Mouse (Mus musculus) neural tube, embryonic 15.5 days (tissue): ENCODE data around the gene Hoxa10. TPM values are rescaled to one million over a fixed set of nuclear protein-coding genes. Genes with fewer than 3 reads are reported as not detected.
A peak's percentile ranks its signal among the peaks of the same experiment; 100 is the strongest.

Experiments
- ATAC-seq: fragments of 200-750 bp; cut with Nextera tagmentation; 2 replicates; pipeline ENCODE4 v1.8.0; 2017; ENCODE audit warnings: mild to moderate bottlenecking, moderate TSS enrichment, moderate library complexity; ENCODE audit not compliant: low FRiP score
- H3K27ac ChIP-seq: fragments of 300-500 bp; sonication (generic); replicated peaks from 2 replicates; pipeline ENCODE4 v1.5.1; 2015; ENCODE audit warnings: mild to moderate bottlenecking, inconsistent platforms
- H3K27me3 ChIP-seq: fragments of 300-500 bp; sonication (generic); replicated peaks from 2 replicates; pipeline ENCODE4 v1.6.1; 2015; ENCODE audit warnings: inconsistent platforms
- H3K36me3 ChIP-seq: fragments of 300-500 bp; sonication (generic); 2 replicates; pipeline ENCODE4 v1.6.1; 2015; ENCODE audit warnings: inconsistent platforms
- H3K4me1 ChIP-seq: fragments of 300-500 bp; sonication (generic); 2 replicates; pipeline ENCODE4 v1.6.1; 2015; ENCODE audit warnings: inconsistent platforms
- H3K4me2 ChIP-seq: fragments of 300-500 bp; sonication (generic); 2 replicates; pipeline ENCODE4 v1.6.1; 2015; ENCODE audit warnings: inconsistent platforms, mild to moderate bottlenecking, moderate library complexity
- H3K4me3 ChIP-seq: fragments of 300-500 bp; sonication (generic); replicated peaks from 2 replicates; pipeline ENCODE4 v1.5.1; 2015; ENCODE audit warnings: mild to moderate bottlenecking, inconsistent platforms
- H3K9ac ChIP-seq: fragments of 300-500 bp; sonication (generic); replicated peaks from 2 replicates; pipeline ENCODE4 v1.6.1; 2015; ENCODE audit warnings: mild to moderate bottlenecking, inconsistent platforms
- H3K9me3 ChIP-seq: fragments of 300-500 bp; sonication (generic); replicated peaks from 2 replicates; pipeline ENCODE4 v1.6.1; 2016; ENCODE audit warnings: inconsistent platforms
- WGBS: fragments of 180-500 bp; shearing (Covaris S2); methylation state at CpG from one replicate; pipeline ENCODE4 v1.1.7; 2015; ENCODE audit warnings: mixed read lengths; 5-methylcytosine and 5-hydroxymethylcytosine counted together
- polyA plus RNA-seq: library from polyadenylated mRNA; unstranded; fragments of >200 nt; fragmentation: Nextera tagmentation; extraction: Ambion mirVana; gene quantifications from 2 replicates; pipeline ENCODE4 v1.2.1, GENCODE M21; 2015

Hoxa10 gene
- polyA plus RNA-seq, 1 experiment from 2014 or later = 48.9 TPM

DNA sequence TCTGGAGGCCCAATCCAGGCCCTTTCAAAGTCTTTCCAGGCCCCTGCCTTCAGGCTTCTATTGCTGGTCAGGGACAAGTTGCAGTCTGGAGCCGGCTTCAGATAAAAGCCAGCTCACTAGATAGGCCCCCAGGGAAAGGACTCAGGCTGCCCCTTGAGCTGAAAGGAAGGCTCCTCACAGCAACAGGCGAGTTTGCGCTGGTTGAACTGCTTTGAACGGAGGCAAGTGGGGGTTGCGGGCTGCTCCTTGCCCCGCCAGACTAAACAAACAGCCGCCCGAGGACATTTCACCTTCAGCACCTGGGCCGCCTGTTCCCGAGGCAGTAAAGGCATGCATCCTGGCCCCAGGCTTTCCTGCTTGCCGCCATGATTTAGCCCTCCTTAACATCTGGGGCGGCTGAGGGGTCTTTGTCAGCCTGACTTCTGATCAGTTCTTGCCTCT, 3.0 kb upstream of the Hoxa10 start:
- no peaks in the 10 kb centered on the region for H3K36me3 ChIP-seq
- peak overlapping the region; percentile 40 for H3K4me3 ChIP-seq
- peak overlapping the region; percentile 50 for H3K4me2 ChIP-seq
- 9% methylated on average over 12 of the region's 12 CpGs for WGBS
- H3K27ac ChIP-seq = no peak overlapping the region; the same call in 1 of the 2 replicates
- peaks cover 61% of the 10 kb centered on the region for H3K27me3 ChIP-seq
- H3K9ac ChIP-seq = no peak overlapping the region
- no peaks in the 10 kb centered on the region for H3K9me3 ChIP-seq
- ATAC-seq = no peak
- 0 out of 2 replicates have a peak, but pooled peaks cover 13% of the 10 kb centered on the region for H3K4me1 ChIP-seq

GRCm38 (mm10) chr6:52242801-52243332, 2.2 kb upstream of the Hoxa10 start:
- no peak overlapping the region for H3K9ac ChIP-seq
- peak overlapping the region; percentile 50 for H3K4me2 ChIP-seq
- H3K36me3 ChIP-seq = no peaks in the 10 kb centered on the region
- no peak for ATAC-seq
- no peaks in the 10 kb centered on the region for H3K9me3 ChIP-seq
- H3K4me3 ChIP-seq = peak overlapping the region; percentile 40; the same call in 1 of the 2 replicates
- peaks cover 56% of the 10 kb centered on the region for H3K27me3 ChIP-seq
- H3K4me1 ChIP-seq = 0 out of 2 replicates have a peak, but pooled peaks cover 13% of the 10 kb centered on the region
- H3K27ac ChIP-seq = no peak overlapping the region
- WGBS = 11% methylated on average over 4 of the region's 4 CpGs

DNA sequence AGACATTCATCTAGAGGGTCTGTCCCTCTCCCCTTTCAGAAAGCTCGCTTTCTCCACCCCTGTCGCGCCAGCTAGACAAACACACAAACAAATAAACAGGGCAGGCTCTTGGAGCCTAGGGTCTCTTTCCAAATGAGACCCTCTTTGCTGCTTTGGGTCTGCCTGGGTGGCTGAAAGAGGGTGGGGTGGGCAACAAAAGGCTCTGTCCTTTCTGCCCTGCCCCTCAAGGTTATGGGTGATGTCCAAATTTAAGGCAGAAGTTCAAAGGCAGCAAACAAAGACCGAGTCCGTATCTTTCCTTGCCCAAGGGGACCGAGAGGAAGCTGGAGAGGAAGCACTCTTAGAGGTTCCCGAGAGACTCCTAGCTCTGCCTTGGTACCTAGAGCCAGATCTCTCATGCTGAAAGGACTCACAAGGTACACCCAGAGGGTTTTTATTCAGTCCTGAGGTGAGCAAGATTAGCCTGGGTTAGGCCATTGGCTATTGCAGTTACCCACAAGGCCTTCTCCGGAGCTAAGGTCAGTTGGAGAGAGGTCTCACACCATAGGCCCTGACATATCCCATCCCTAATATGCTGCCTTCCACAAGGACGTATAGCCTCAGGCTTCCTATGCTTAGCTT, 457 bp upstream of the Hoxa10 start:
- Histone ChIP-seq H3K4me3 (peak overlapping the region; percentile 57; the same call in 1 of the 2 replicates), H3K36me3 (no peaks in the 10 kb centered on the region), H3K27me3 (peaks cover 59% of the 10 kb centered on the region), H3K9me3 (no peaks in the 10 kb centered on the region), H3K4me2 (peak overlapping the region; percentile 57), H3K27ac (peak overlapping the region; percentile 91), H3K4me1 (peaks cover 23% of the 10 kb centered on the region), H3K9ac (no peak overlapping the region)
- ATAC-seq = peak; percentile 14; the same call in 1 of the 2 replicates
- WGBS = 11% methylated on average over 9 of the region's 9 CpGs

GRCm38 (mm10) chr6:52239625-52240388, 847 bp downstream of the Hoxa10 start:
- peak overlapping the region; percentile 57 for H3K4me3 ChIP-seq
- ATAC-seq = no peak

GRCm38 (mm10) chr6:52238976-52239375, 1.7 kb downstream of the Hoxa10 start:
- WGBS = 4% methylated on average over 7 of the region's 7 CpGs
- H3K9ac ChIP-seq = no peak overlapping the region
- peak overlapping the region; percentile 57 for H3K4me2 ChIP-seq
- H3K4me3 ChIP-seq = peak overlapping the region; percentile 57
- H3K9me3 ChIP-seq = no peaks in the 10 kb centered on the region
- H3K4me1 ChIP-seq = peaks cover 30% of the 10 kb centered on the region
- no peaks in the 10 kb centered on the region for H3K36me3 ChIP-seq
- no peak overlapping the region for H3K27ac ChIP-seq
- H3K27me3 ChIP-seq = peaks cover 45% of the 10 kb centered on the region
- no peak for ATAC-seq

More at GRCm38 (mm10) chr6:52239625-52240388, 847 bp downstream of the Hoxa10 start:
- peak overlapping the region; percentile 65 for H3K9ac ChIP-seq
- no peaks in the 10 kb centered on the region for H3K9me3 ChIP-seq
- H3K27ac ChIP-seq = peak overlapping the region; percentile 91
- H3K36me3 ChIP-seq = no peaks in the 10 kb centered on the region
- H3K4me2 ChIP-seq = peak overlapping the region; percentile 57
- peaks cover 26% of the 10 kb centered on the region for H3K4me1 ChIP-seq
- H3K27me3 ChIP-seq = peaks cover 46% of the 10 kb centered on the region
- 2% methylated on average over 30 of the region's 30 CpGs for WGBS

DNA sequence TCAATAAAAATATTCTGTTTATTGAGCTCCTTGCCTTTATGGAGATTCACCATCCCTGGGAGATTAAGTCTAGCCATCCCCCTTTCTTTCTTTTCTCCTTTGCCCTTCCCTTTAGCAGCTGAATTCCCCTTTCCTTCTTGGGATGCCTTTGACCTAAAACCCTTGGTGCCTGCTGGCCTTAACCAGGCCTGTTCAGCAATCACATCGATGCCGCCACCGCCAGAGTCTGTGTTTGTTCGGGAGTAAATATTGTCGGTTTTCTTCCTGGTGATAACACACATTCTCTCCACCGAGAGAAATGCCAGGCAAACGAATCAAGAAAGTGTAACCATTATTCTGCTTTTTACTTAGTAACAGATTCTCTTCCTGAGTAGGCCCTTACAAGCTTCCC, 2.5 kb downstream of the Hoxa10 start:
- 4% methylated on average over 7 of the region's 7 CpGs for WGBS
- Histone ChIP-seq H3K9me3 (no peaks in the 10 kb centered on the region), H3K4me2 (peak overlapping the region; percentile 57), H3K4me1 (peaks cover 35% of the 10 kb centered on the region), H3K9ac (peak overlapping the region; percentile 31), H3K36me3 (no peaks in the 10 kb centered on the region), H3K27ac (peak overlapping the region; percentile 69), H3K4me3 (peak overlapping the region; percentile 57), H3K27me3 (peaks cover 37% of the 10 kb centered on the region)
- ATAC-seq = no peak

- WGBS = 15% methylated on average over 10 of the region's 10 CpGs
- peak overlapping the region; percentile 57 for H3K4me2 ChIP-seq
- H3K9ac ChIP-seq = peak overlapping the region; percentile 31
- peak overlapping the region; percentile 57 for H3K4me3 ChIP-seq
- peak overlapping the region; percentile 69 for H3K27ac ChIP-seq
- ATAC-seq = no peak
- H3K36me3 ChIP-seq = no peaks in the 10 kb centered on the region
- peaks cover 31% of the 10 kb centered on the region for H3K27me3 ChIP-seq
- H3K9me3 ChIP-seq = no peaks in the 10 kb centered on the region
- peaks cover 35% of the 10 kb centered on the region for H3K4me1 ChIP-seq
These were observed 3.1 kb downstream of the Hoxa10 start for GRCm38 (mm10) chr6:52237346-52238154.

DNA sequence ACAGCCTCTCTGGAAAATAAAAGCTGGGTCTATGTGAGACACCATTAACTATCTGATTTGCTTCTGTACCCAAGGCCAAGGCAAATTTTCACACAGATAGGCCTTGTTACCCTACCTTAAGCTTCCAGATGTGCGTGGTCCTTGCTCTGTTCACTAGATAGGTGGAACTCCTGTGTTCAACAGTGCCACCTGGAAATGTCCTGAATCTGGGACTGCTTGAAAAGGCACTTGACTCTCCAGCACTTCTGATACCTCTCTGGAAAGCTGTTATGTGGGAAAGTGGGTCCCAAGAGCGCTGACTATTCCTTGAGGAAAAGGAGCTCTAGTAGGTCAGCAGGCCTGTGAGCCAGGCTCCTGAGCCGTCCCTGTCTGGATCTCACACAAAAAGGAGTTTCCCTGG, 3.8 kb downstream of the Hoxa10 start:
- WGBS = 27% methylated on average over 3 of the region's 3 CpGs

DNA sequence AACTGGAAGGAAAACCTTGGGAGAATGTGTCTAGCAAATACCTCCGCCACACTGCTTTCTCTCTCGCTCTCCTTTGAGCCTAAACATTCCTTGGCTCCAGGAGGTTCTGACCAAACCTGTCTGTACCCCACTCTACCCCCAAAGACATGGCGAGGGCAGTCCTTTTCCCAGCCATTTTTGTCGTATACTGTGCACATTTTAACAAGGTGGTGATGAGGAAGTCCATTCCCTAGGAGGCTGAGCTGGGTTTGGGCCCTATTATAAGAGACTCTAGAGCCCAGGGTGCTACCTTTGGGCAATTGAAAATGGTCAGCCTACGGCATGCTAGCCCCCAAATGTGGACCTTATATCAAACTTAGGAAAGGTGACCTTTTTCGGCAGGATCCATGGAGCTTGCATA, 4.8 kb downstream of the Hoxa10 start:
- Histone ChIP-seq H3K4me1 (peaks cover 29% of the 10 kb centered on the region), H3K27ac (0 out of 2 replicates have a peak overlapping the region, but pooled peaks have one; percentile 45), H3K27me3 (peaks cover 18% of the 10 kb centered on the region), H3K9ac (0 out of 2 replicates have a peak overlapping the region, but pooled peaks have one; percentile 21), H3K4me3 (peak overlapping the region; percentile 57; the same call in 1 of the 2 replicates), H3K36me3 (no peaks in the 10 kb centered on the region), H3K9me3 (no peaks in the 10 kb centered on the region), H3K4me2 (peak overlapping the region; percentile 57)
- ATAC-seq = no peak
- WGBS = 30% methylated on average over 6 of the region's 6 CpGs

More for the DNA sequence above, 3.8 kb downstream of the Hoxa10 start:
- no peak for ATAC-seq
- Histone ChIP-seq H3K9me3 (no peaks in the 10 kb centered on the region), H3K27me3 (peaks cover 27% of the 10 kb centered on the region), H3K27ac (peak overlapping the region; percentile 45), H3K9ac (peak overlapping the region; percentile 31; the same call in 1 of the 2 replicates), H3K4me2 (peak overlapping the region; percentile 57), H3K4me3 (peak overlapping the region; percentile 57), H3K4me1 (peaks cover 35% of the 10 kb centered on the region), H3K36me3 (no peaks in the 10 kb centered on the region)

DNA sequence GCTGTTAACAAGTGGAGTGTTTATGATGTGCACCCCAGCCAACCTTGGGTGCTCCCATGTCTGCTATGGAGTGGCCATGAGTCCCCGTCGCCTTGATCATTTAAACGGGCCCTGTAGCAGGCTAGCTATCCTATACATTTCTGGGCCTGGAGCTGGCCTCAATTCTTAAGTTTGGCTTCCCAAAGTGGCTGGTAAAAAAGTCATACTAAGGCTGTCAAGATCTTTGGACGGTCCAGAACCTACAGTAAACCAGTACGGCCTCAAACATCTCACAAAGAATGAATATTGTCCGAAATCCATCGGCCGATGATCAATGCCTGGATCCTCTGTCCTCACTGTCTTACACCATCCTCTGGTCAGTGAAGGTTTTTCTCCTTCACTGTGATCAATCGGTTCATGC, 5.4 kb downstream of the Hoxa10 start:
- no peak for ATAC-seq
- 23% methylated on average over 9 of the region's 9 CpGs for WGBS
- peak overlapping the region; percentile 82 for H3K27ac ChIP-seq
- 0 out of 2 replicates have a peak overlapping the region, but pooled peaks have one; percentile 21 for H3K9ac ChIP-seq
- peak overlapping the region; percentile 57 for H3K4me2 ChIP-seq
- peak overlapping the region; percentile 57 for H3K4me3 ChIP-seq
- peaks cover 26% of the 10 kb centered on the region for H3K4me1 ChIP-seq
- peaks cover 17% of the 10 kb centered on the region for H3K27me3 ChIP-seq
- no peaks in the 10 kb centered on the region for H3K36me3 ChIP-seq
- H3K9me3 ChIP-seq = no peaks in the 10 kb centered on the region
